Mouse (Mus musculus): ENCODE data around the gene Duox2.
A peak's percentile ranks its signal among the peaks of the same experiment; 100 is the strongest.

Duox2 gene

GRCm38 (mm10) chr2:122301921-122302573, 3.8 kb upstream of the Duox2 start:
- DNase-seq, result no peak

GRCm38 (mm10) chr2:122301081-122301920, 3.1 kb upstream of the Duox2 start:
- peak; percentile 66 for DNase-seq

- no peak for DNase-seq
These were observed 2.4 kb upstream of the Duox2 start for GRCm38 (mm10) chr2:122300656-122301020.

- DNase-seq, result no peak
These were observed 1.8 kb upstream of the Duox2 start for GRCm38 (mm10) chr2:122299911-122300655.

GRCm38 (mm10) chr2:122298596-122299490, 594 bp upstream of the Duox2 start, which contains the start of gene Duoxa2:
TSS of gene Duoxa2 (plus strand) at chr2:122298900.
- peak; percentile 39 for DNase-seq

GRCm38 (mm10) chr2:122297271-122298095, 766 bp downstream of the Duox2 start:
- DNase-seq, result peak; percentile 59

- DNase-seq, result peak; percentile 36
These were observed 3.3 kb downstream of the Duox2 start for GRCm38 (mm10) chr2:122294916-122295315.

- DNase-seq, result no peak
These were observed 12.1 kb downstream of the Duox2 start for GRCm38 (mm10) chr2:122286137-122286536.

- DNase-seq, result no peak
These were observed 14.2 kb downstream of the Duox2 start for GRCm38 (mm10) chr2:122284091-122284490.

- no peak for DNase-seq
These were observed 19.5 kb downstream of the Duox2 start for GRCm38 (mm10) chr2:122278769-122279168.

- no peak for DNase-seq
These were observed 31.6 kb downstream of the Duox2 start for GRCm38 (mm10) chr2:122266407-122267193.

GRCm38 (mm10) chr2:122264690-122265089, 33.6 kb downstream of the Duox2 start:
- peak; percentile 55 for DNase-seq

- no peak for DNase-seq
These were observed 37.5 kb downstream of the Duox2 start for GRCm38 (mm10) chr2:122260729-122261128.

GRCm38 (mm10) chr2:122255997-122256396, 42.3 kb downstream of the Duox2 start:
- DNase-seq, result no peak

GRCm38 (mm10) chr2:122247786-122248185, 50.5 kb downstream of the Duox2 start:
- no peak for DNase-seq

GRCm38 (mm10) chr2:122243671-122244131, 54.5 kb downstream of the Duox2 start:
- DNase-seq, result peak; percentile 86

- no peak for DNase-seq
These were observed 56.3 kb downstream of the Duox2 start for GRCm38 (mm10) chr2:122241935-122242334.

GRCm38 (mm10) chr2:122241226-122241625, 57.0 kb downstream of the Duox2 start:
- no peak for DNase-seq

- no peak for DNase-seq
These were observed 57.5 kb downstream of the Duox2 start for GRCm38 (mm10) chr2:122240735-122241134.

- no peak for DNase-seq
These were observed 60.3 kb downstream of the Duox2 start for GRCm38 (mm10) chr2:122237891-122238470.
